Mouse (Mus musculus) lung, adult 2 months (tissue): Measurements from ENCODE around the gene Bpifa6. TPM values are rescaled to one million over a fixed set of nuclear protein-coding genes. Genes with fewer than 3 reads are reported as not detected.

Source experiments
- DNase-seq: peaks from one replicate; pipeline ENCODE4 v3.0.0; 2022
- H3K4me1 ChIP-seq: fragments of 200-500 bp; 2 replicates; pipeline ENCODE4 v1.6.1; 2011; ENCODE audit warnings: low read length; ENCODE audit not compliant: control insufficient read depth, insufficient read depth
- H3K4me3 ChIP-seq: fragments of 200-500 bp; replicated peaks from 2 replicates; pipeline ENCODE3; 2011; ENCODE audit warnings: low read depth, mild to moderate bottlenecking, control low read depth, low read length; ENCODE audit errors: extremely low read depth
- CTCF ChIP-seq: fragments of 200-500 bp; IDR thresholded peaks from 2 replicates; pipeline ENCODE4 v1.5.1; 2011; ENCODE audit warnings: mild to moderate bottlenecking, low read length, control low read depth; ENCODE audit not compliant: insufficient read depth
- POLR2A ChIP-seq: fragments of 200-500 bp; IDR thresholded peaks from 2 replicates; pipeline ENCODE4 v1.6.1; 2011; ENCODE audit warnings: low read depth, mild to moderate bottlenecking, control low read depth, low read length, borderline replicate concordance; ENCODE audit errors: extremely low read depth
- WGBS: fragments of 180-500 bp; shearing (Covaris S2); methylation state at CpG from one replicate; pipeline ENCODE4 v1.1.7; 2018; 5-methylcytosine and 5-hydroxymethylcytosine counted together
- polyA plus RNA-seq: library from polyadenylated mRNA; depleted of rRNA; stranded (reverse); fragments of >200 nt; gene quantifications from 2 replicates; pipeline ENCODE4 v1.2.3, GENCODE M21; 2012

Gene Bpifa6
- polyA plus RNA-seq, 1 experiment = not detected

DNA sequence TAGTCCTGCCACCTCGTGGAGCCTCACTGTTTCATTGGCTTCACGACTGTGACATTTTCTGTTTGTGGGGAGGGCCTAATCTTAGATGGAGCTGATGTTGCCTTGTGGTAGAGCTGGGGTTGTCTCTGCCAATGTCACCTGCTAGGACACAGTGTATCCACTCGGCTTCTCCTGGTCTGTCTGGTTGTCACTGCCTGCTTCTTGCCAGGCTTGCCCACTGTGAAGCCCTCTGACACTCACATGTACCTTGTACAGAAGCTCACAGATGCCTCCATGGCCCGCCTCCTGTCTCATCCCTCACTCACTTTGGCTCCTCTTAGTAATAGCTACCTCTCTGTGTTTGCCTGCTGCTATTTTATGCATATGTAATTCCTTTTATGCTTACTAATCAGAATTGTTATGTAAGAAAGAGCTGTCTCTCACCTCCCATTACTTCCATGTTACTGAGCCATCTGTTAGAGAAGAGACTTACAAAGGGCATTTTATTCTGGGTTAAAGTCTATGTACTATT lies 11.9 kb upstream of the Bpifa6 start:
- Histone ChIP-seq H3K4me1 (no peaks in the 10 kb centered on the region), H3K4me3 (no peak overlapping the region)
- no peak for TF ChIP-seq CTCF
- TF ChIP-seq POLR2A = no peak
- 58% methylated on average over 4 of the region's 4 CpGs for WGBS
- no peak for DNase-seq

DNA sequence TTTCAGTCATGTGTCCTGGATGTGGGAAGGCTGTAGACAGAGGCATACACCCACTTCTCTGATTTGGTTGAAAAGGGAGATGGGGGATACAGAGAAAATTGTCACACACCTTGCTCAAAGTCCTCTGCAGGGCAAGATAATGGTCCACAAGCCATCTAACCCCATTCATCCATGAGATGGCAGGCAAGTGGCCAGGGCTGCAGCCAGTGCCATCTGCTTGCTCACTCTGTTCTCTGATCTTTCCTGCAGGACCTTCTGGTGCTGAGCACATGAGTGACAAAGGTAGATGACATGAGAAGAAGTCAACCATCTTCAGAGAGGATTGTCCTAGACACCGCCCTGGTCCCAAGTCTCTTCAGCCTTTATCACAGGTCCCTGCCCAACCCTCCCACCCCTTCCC lies 11.4 kb upstream of the Bpifa6 start:
- DNase-seq = no peak
- 77% methylated on average over 1 of the region's 1 CpGs for WGBS
- no peak for TF ChIP-seq POLR2A
- TF ChIP-seq CTCF = no peak
- H3K4me3 ChIP-seq = no peak overlapping the region
- no peaks in the 10 kb centered on the region for H3K4me1 ChIP-seq

DNA sequence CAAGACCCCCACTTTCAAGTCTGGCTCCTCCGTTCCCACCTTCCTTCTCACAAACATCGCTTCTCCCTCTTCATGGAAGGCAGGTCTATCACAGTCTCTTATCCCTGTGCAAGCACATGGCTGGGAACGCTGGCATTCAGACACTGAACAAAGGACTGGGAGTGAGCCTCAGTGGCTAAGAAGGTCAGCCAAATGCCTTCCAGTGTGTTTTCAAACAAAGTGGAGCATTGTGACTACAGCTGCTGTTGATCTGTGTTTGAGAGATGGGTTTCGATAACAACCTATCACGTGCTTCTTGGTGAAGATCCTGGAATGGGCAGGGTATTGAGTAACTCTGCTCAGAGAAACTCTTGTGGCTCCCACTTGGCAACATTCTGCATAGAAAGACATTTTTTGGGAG lies 4.5 kb upstream of the Bpifa6 start:
- Histone ChIP-seq H3K4me3 (no peak overlapping the region), H3K4me1 (no peaks in the 10 kb centered on the region)
- 72% methylated on average over 5 of the region's 5 CpGs for WGBS
- TF ChIP-seq POLR2A (no peak), CTCF (no peak)
- DNase-seq = no peak

DNA sequence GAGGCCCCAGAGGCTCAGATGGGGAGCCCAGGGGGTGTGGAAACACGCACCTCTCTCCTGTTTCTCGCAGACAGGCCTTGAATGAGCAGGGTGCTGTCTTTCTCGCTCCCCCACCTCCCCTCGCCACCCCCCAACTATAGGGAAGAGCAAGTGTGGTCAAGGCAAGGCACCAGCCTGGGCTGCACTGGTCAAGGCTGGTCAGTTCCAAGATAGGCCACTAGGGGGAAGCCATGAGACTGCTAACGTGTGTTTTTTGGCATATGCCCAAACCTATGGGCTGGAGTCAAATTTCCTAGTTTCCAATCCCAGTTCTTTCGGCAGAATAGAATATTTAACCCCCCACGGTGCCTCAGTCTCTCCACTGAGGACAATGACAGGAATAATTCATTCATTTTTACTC lies 21.0 kb downstream of the Bpifa6 start:
- Histone ChIP-seq H3K4me1 (no peaks in the 10 kb centered on the region), H3K4me3 (no peak overlapping the region)
- peak; percentile 81 for DNase-seq
- TF ChIP-seq POLR2A = no peak
- TF ChIP-seq CTCF = peak; percentile 96
- 5% methylated on average over 7 of the region's 7 CpGs for WGBS

DNA sequence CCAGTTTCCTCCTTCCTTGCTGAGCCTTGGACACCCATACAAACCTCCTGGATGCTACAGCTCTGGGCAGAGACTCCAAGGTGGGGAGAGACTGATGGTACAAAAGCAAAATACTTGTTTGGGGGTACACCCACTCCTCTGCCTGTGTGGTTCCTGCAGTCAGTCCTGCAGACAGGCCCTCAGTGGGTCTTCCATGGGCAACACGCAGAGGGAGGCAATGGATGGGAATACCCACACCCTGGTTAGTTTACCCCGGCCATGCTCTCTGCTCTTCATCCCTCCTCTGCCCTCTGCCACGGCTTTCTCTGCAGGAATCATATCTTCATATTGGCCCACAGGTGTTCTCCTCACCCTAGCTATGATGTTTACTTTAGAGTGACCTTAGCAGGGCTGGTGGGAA lies 25.8 kb downstream of the Bpifa6 start:
- no peak for DNase-seq
- Histone ChIP-seq H3K4me3 (no peak overlapping the region), H3K4me1 (no peaks in the 10 kb centered on the region)
- TF ChIP-seq POLR2A = no peak
- TF ChIP-seq CTCF = no peak
- 63% methylated on average over 3 of the region's 3 CpGs for WGBS

DNA sequence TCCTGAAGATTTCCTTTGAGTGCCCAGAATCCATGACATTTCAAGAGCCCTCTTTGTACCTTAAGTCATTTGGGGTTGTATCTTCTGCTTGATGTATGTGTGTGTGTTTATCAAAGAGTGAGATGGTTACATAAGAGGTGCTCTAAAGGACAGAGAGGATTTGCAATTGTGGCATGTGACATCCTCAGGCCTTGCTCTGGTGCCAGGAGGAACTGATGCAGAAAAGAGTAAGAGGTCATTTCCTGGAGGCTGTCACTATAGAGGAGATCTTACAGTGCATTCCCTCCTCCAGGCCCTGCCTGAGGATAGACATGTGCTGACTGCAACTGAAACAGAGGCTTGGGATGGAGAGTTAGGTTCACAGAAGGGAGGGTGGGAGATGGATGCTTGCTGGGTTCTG lies 26.3 kb downstream of the Bpifa6 start:
- H3K4me1 ChIP-seq = no peaks in the 10 kb centered on the region
- TF ChIP-seq POLR2A (no peak), CTCF (no peak)
- H3K4me3 ChIP-seq = no peak overlapping the region
- no peak for DNase-seq

DNA sequence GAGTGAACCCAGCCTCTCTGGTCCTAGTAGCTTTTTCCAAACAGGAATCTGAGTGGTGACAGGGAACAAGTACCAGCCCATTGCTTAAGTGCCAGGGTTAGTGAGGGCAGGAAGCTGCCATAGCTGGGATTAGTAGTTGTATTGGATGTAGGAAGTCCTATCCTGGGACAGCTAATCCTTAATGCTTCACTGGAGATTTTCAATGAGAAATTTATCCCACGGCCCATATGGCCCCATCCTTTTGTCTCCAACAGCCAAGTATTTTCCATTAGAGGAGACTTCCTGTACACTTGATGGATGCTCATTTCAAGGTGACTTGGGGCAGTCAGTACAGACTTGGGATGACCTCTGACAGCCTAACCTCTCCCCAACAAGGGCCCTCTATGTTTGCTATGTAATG lies 29.7 kb downstream of the Bpifa6 start:
- 71% methylated on average over 1 of the region's 1 CpGs for WGBS
- no peak overlapping the region for H3K4me3 ChIP-seq
- no peaks in the 10 kb centered on the region for H3K4me1 ChIP-seq
- DNase-seq = no peak
- TF ChIP-seq CTCF (no peak), POLR2A (no peak)

DNA sequence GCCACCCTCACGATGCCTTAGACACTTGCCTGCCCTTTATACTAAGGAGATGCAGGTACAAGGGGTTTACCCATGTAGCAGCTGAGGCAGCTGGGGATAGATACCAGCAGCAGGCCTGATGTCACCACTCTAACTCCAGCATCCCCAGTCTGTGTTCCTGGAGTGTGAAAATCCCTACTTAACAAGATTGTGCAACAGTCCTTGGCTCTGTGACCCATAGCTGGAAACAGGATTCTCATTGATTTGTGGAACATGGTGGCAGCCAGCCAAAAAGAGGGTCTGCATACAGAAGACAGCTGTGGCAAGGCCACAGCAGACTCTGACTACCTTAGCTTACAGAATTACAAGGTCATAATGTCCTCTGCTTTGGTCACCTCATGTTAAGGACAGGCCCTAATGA lies 30.3 kb downstream of the Bpifa6 start:
- no peak for DNase-seq
- TF ChIP-seq CTCF (no peak), POLR2A (no peak)
- WGBS = 71% methylated on average over 1 of the region's 1 CpGs
- no peak overlapping the region for H3K4me3 ChIP-seq
- H3K4me1 ChIP-seq = no peaks in the 10 kb centered on the region

DNA sequence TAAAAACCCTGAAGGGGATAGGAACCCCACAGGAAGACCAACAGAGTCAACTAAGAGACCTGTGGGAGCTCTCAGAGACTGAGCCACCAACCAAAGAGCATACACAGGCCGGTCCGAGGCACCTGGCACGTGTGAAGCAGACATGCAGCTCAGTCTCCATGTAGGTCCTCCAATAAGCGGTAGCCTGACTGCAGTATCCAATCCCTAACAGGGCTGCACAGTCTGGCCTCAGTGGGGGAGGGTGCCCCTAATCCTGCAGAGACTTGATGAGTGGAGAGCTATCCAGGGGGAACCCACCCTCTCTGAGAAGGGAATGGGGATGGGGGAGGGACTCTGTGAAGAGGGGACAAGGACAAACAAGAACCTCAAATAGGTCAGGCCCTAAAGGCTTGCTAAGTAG lies 31.0 kb downstream of the Bpifa6 start:
- DNase-seq = no peak
- WGBS = 85% methylated on average over 4 of the region's 4 CpGs
- H3K4me1 ChIP-seq = no peaks in the 10 kb centered on the region
- TF ChIP-seq POLR2A (no peak), CTCF (no peak)
- H3K4me3 ChIP-seq = no peak overlapping the region

DNA sequence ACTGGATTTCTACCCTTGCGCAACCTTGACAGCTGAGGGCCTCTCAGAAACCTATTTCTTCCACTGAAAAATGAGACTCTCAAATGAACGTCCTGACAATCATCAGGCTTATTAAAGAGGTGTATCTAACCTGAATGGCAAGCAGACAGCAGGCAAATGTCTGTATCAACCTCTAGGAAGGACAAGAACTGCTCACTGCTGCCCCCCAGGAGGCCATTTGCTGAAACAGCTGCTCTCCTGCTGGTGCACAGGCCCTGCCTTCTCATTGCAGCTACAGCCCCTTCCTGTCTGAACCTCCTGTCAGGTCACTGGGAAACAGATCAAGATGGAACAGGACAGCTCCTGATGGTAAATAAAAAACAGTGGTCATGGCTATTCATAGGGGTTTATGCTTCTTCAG lies 31.6 kb downstream of the Bpifa6 start:
- no peak for DNase-seq
- WGBS = 79% methylated on average over 2 of the region's 2 CpGs
- Histone ChIP-seq H3K4me1 (no peaks in the 10 kb centered on the region), H3K4me3 (no peak overlapping the region)
- TF ChIP-seq CTCF = no peak
- TF ChIP-seq POLR2A = no peak
